Mouse (Mus musculus) cerebellum, adult 11-12 months (tissue): ENCODE data around the gene Pibf1.
A peak's percentile ranks its signal among the peaks of the same experiment; 100 is the strongest.

Experiments used
- DNase-seq: peaks from one replicate; pipeline ENCODE4 v3.0.0; 2022

Gene Pibf1

DNA sequence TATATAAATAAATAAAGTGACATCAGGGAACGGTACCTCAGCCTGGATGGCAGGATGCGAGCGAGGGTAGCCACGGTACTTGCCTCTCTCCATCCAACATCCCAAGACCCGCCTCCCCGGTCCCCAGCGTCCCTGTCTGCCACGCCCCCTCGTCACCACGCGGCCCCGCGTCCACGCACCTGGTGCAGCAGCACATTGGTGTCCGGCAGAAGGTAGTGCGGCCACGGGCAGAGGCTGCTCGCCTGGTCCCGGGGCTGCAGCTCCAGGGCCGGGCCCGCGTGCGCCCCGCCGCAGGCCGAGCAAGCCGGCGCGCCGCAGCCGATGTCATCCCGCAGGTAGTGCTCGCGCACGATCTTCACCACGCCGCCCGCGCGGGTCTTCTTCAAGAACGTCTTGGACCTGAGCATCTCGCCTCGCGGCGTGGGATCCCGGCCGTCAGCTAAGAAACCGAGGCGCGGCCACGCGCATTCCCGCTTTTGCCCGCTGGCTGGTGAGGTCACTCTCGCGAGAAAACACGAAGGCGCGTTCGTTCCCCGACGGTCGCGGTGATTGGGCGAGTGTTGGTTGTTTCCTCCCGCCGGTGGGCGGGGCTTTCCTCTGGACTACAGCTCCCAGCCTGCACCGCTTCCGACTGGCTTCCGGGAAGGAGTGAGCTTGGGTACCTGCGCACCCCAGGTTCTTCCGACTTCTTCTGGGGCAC lies at the start of gene Pibf1, which contains the start of gene Dis3:
Gene Pibf1 (plus strand): TSS at position 158 of the 700 bp plus-strand sequence.
Gene Dis3 (minus strand): TSS at position 504 of the 700 bp plus-strand sequence.
- peak; percentile 99 for DNase-seq

DNA sequence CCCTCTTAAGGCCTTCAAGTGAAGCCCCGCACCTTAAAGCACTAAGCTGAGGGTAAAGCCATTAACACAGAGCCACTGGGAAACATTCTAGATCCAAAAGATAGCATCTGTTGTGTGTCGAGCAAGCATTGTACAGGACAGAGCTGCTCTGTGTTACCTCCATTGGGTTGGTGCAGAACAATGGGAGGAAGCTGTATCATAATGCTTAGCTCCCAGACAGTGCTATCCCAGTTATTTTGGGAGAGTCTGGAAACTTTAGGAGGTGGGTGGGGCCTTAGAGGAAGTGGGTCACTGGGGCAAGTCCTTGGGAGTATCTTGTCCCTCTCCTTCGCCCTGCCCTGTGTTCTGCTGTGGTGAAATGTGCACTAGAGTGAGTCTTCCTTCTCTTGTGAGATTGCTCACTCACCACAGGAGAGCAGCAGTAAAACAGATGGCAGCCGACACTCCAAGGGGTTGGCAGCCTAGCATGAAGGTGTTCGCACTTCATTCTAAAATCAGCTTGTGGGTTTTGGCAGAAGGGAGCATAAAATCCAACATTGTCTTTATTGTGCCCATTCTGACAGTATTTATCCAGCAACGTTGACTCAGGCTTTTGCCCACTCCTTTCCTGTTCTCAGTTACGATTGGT lies 40.2 kb upstream of the Pibf1 start:
- peak; percentile 36 for DNase-seq

GRCm38 (mm10) chr14:99060616-99061015 lies 38.6 kb upstream of the Pibf1 start:
- no peak for DNase-seq

GRCm38 (mm10) chr14:99063091-99063490 lies 36.1 kb upstream of the Pibf1 start:
- DNase-seq, result no peak

- DNase-seq, result no peak
Observed at GRCm38 (mm10) chr14:99071146-99071545, 28.1 kb upstream of the Pibf1 start.

DNA sequence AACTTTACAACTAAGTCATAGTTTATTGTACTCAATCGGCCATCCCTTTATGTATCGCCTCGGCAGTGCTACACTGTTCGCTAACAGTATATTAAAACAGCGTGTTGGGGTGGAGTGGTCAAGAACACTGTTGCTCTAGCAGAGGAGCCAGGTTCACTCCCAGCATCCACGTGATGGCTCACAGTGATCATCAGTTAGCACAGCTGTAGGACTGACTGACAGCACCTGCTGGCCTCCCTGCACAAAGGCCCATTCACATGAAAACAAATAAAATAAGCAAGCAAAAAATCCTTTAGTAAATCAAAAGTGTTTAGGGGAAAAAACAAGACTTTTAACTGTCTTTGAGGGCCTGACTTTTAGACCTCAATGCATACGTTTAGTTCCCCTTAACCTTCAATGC lies 10.3 kb upstream of the Pibf1 start:
- DNase-seq, result no peak

GRCm38 (mm10) chr14:99099967-99100587 lies 853 bp downstream of the Pibf1 start:
- DNase-seq, result no peak

DNA sequence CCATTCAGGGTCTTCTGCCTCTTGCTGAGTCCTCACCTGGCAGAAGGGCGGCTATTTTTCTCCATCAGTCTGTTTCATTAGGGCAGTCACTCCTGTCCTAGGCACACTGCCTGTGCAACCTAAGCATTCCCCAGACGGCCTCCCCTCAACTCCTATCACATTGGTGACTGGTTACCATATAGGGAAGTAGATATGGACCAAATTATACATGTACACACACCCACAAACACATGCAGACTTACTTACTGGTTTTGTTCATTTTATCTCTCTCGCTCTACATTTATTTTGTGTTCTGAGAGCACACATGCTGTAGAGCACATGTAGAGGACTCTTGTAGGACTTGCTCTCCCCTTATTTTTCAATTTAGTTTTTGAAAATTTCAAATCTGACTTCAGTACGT lies 3.8 kb downstream of the Pibf1 start:
- DNase-seq, result no peak

- DNase-seq, result no peak
Observed at GRCm38 (mm10) chr14:99104542-99105123, 5.4 kb downstream of the Pibf1 start.

- DNase-seq, result no peak
Observed at GRCm38 (mm10) chr14:99106671-99107070, 7.4 kb downstream of the Pibf1 start.

- no peak for DNase-seq
Observed at GRCm38 (mm10) chr14:99107631-99108187, 8.5 kb downstream of the Pibf1 start.

- no peak for DNase-seq
Observed at GRCm38 (mm10) chr14:99108762-99109161, 9.5 kb downstream of the Pibf1 start.

DNA sequence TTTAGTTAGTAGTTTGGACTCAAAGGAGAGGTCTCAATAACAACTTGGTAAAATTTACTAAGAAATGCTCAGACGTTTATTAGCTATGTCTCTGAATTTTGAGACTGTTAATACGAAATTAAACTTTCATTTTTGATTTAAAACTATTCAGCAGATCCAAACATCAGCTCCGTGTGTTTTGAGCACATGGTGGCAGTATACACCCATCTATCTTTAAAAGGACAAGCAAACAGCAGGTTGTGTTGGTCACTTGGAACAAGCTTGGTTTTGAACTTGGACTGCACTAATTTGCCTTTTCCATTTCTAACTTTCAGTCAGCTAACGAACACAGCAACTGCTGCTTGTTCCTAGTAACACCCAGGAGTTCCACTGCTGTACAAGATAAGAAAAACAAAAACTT lies 18.4 kb downstream of the Pibf1 start:
- no peak for DNase-seq

DNA sequence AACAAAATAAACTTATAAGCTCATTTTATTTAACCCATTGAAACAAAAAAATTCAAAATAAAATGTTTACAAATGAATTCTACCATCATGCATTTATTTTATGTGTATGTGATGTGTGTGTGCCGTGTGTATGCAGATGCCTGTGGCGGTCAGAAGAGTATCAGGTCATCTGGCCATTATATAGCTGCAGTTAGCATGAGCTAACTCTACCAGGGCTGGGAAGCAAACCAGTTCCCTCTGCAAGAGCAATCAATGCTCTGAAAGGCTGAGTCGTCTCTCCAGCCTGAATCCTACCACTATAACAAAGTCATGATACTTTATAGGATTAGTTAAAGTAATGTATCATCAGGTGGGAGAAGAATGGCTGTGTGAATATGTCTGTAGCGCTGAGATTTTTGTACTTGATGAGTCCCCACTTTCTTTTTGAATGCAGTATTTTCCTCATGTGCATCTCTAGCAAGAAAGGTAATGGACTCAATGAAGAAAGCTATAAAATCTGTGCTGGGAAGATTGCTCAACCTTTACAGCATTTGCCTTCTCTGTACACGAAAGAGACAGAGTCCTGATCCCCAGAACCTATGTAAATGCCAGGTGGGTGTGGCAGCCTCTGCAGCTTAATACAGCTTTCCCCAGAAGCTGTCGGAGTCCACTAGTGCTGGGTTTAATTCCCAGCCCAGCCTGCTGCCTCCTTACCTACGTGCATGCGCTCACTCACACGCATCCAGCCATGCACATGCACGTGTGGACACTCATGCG lies 22.5 kb downstream of the Pibf1 start:
- no peak for DNase-seq

DNA sequence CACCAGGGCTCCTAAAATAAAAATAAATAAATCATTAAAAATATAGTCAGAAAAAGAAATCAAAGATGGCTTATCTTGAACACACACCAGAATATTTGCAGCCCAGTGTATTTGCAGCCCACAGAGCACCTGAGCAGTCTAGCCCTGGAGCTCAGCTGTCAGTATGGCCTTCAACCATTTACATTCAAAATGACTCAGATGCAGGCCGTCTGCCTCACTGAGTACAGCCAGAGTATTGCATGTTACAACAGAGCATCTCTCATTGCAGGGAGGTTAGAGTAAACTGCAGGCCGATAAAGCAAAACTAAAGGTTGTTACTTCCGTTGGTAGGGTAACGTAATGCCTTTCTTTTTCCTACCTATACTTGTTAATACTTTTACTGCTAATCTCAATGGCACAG lies 24.9 kb downstream of the Pibf1 start:
- no peak for DNase-seq

DNA sequence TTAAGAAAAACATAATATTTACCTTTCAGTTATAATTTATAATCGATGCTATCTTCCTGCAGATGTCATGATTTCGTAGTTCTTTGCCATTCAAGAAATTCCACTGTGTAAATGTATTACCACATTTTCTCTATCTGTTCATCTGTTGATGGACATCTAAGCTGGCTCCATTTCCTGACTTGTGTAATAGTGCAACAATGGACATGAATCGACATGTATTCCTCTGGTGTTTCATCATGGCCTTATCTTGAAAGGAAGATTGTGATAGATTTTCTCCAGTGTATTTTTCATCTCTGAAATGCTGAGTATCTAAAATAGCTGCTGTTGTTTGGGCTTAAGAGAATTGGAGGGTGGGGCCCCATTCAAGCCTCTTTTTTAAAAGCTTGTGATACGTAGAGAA lies 27.5 kb downstream of the Pibf1 start:
- DNase-seq, result no peak

DNA sequence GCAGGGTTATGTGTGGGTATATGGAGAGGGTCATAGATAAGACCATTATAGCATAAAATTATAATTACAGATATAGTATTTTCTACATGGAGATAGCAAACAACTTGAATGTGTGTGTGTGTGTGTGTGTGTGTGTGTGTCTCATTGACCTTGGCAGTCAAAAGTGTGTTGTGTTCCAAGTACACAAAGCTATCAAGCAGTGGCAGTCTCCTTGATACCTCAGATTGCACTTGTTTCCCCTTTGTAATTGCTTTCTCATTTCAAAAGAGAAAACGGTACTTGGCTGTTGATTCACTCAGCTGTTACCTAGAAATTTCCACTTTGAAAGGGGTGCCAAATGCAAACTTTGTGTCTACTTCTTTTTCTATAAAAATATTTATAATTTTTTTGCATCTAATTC lies 28.3 kb downstream of the Pibf1 start:
- DNase-seq, result no peak

DNA sequence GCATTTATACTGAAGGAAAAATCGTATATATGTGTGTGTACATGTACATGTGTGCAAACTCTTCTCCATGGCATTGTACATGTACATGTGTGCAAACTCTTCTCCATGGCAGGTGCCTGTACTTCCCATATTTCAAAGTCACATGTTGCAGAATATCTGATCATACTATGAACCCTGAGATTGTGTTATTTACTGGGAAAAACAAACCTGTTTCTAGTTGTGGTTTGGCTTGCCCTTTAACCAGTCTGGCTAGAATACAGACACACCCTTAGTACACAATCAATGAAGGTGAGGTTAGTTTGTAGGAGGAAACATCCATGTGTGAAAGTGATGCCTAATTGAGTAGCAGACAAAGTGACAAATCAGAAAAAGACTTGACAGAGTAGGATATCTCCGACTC lies 29.8 kb downstream of the Pibf1 start:
- DNase-seq, result no peak

DNA sequence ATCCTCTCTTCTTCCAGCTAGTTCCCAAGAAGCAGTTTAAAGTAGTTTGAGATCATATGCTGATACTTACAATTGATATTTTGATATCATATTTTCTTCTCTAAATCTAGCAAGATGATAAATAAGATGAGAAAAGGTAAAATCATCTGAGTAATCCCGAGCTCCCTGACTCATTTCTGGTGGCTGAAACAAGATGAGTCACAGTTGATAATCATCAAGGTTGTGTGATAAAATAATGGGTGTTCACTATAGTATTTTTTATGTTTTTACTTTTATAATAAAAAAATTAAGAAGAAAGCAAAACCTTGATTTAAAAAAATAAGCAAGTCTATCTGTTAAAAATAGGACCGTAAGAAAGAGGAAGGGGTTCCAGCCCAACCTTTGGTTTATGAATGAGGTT lies 34.8 kb downstream of the Pibf1 start:
- DNase-seq, result no peak

DNA sequence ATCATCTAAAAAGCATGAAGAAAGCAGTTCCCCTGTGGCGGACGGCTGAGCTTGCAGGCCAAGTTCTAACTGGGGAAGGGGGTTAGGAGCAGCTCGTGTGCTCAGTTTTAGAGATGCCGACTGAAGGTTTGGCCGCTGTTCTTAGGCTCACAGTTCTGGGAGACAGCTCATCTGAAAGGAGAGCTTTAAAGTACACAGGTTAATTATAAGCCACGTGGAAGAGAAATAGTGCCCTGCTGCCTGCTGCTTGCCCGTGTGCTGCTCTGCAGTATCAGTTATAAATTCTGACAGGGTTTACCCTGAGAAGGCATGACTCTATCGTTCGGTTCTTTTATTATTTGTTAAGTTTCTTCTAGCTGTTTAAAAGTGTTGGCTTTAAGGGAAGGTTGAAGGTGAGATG lies 36.5 kb downstream of the Pibf1 start:
- no peak for DNase-seq

GRCm38 (mm10) chr14:99136297-99136696 lies 37.1 kb downstream of the Pibf1 start:
- no peak for DNase-seq

GRCm38 (mm10) chr14:99140036-99140435 lies 40.8 kb downstream of the Pibf1 start:
- DNase-seq, result peak; percentile 20
